Mouse (Mus musculus) G1E (cell line): ENCODE measurements around the gene Krt75. TPM values are rescaled to one million over a fixed set of nuclear protein-coding genes. Genes with fewer than 3 reads are reported as not detected.

Source experiments
- ATAC-seq: 2 replicates; pipeline ENCODE4 v1.8.0; 2016; ENCODE audit warnings: mild to moderate bottlenecking; ENCODE audit not compliant: insufficient number of reproducible peaks, poor library complexity, low FRiP score, severe bottlenecking; ENCODE audit errors: extremely low read depth
- DNase-seq: peaks from one replicate; pipeline ENCODE4 v3.0.0; 2012; ENCODE audit warnings: low spot score
- H3K27me3 ChIP-seq: 2 replicates; pipeline ENCODE4 v1.6.1; 2012; ENCODE audit warnings: mild to moderate bottlenecking, low read length, inconsistent platforms; ENCODE audit not compliant: insufficient read depth
- H3K36me3 ChIP-seq: replicated peaks from 2 replicates; pipeline ENCODE3; 2012; ENCODE audit warnings: mild to moderate bottlenecking, inconsistent platforms
- H3K4me1 ChIP-seq: 2 replicates; pipeline ENCODE4 v1.6.1; 2012; ENCODE audit warnings: low read depth, low read length, inconsistent platforms, mixed read lengths; ENCODE audit not compliant: insufficient read depth
- H3K4me3 ChIP-seq: 2 replicates; pipeline ENCODE4 v1.5.1; 2012; ENCODE audit warnings: low read depth, mild to moderate bottlenecking, inconsistent platforms, low read length, moderate library complexity, mixed read lengths
- H3K9me3 ChIP-seq: replicated peaks from 2 replicates; pipeline ENCODE4 v1.6.1; 2012; ENCODE audit warnings: inconsistent platforms
- CTCF ChIP-seq: IDR thresholded peaks from 2 replicates; pipeline ENCODE4 v1.5.1; 2012; ENCODE audit warnings: low read depth, low read length, inconsistent platforms, mixed read lengths
- GATA1 ChIP-seq: IDR thresholded peaks from 2 replicates; pipeline ENCODE4 v1.6.1; 2012; ENCODE audit warnings: borderline replicate concordance, low read length, inconsistent platforms, mixed read lengths
- GATA2 ChIP-seq: IDR thresholded peaks from 2 replicates; pipeline ENCODE4 v1.6.1; 2012; ENCODE audit warnings: low read depth, low read length, inconsistent platforms, borderline replicate concordance
- POLR2AphosphoS5 ChIP-seq: IDR thresholded peaks from 2 replicates; pipeline ENCODE4 v1.6.1; 2012; ENCODE audit warnings: low read depth, low read length, inconsistent platforms; ENCODE audit not compliant: insufficient replicate concordance
- TAL1 ChIP-seq: conservative IDR thresholded peaks from 2 replicates; pipeline ENCODE4 v1.6.1; 2012; ENCODE audit warnings: low read depth, low read length, inconsistent platforms, mixed read lengths
- polyA plus RNA-seq: library from polyadenylated mRNA; stranded (reverse); fragments of >175 nt; gene quantifications from 2 replicates; pipeline ENCODE4 v1.2.3, GENCODE M21; 2012
- total RNA-seq, 2 experiments: library from RNA; stranded (forward) in 1 of 2; stranded (reverse) in 1 of 2; fragments of 200-1000 nt in 1 of 2; fragments of >200 nt in 1 of 2; fragmentation: Nextera tagmentation in 1 of 2; gene quantifications; 2 replicates each; pipeline ENCODE4 v1.2.3; 2014 to 2017

Krt75 gene
- total and polyA plus RNA-seq, 3 experiments, result 0.05 TPM; not detected in 2

- TF ChIP-seq GATA2, result no peak
- no peak for TF ChIP-seq TAL1
- TF ChIP-seq GATA1, result no peak
- TF ChIP-seq CTCF, result no peak
- TF ChIP-seq POLR2AphosphoS5, result no peak
These were observed 1.8 kb upstream of the Krt75 start for GRCm38 (mm10) chr15:101575506-101575905.

DNA sequence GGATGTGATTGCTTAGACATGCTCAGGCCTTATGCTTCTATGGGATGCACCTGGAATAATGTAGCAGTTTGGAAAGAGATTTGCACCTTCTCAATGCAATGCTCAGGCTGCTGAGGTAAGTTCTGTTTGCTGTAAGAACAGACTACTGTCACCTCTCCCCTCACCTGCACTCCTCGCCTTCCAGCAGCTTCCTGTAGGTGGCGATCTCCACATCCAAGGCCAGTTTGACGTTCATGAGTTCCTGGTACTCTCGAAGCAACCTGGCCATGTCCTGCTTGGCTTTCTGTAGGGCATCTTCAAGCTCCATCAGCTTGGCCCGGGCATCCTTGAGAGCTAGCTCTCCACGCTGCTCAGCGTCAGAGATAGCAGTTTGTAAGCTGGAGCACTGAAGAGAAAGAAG, 5.9 kb downstream of the Krt75 start:
- Histone ChIP-seq H3K36me3 (no peaks in the 10 kb centered on the region), H3K4me1 (no peaks in the 10 kb centered on the region), H3K9me3 (peaks cover 45% of the 10 kb centered on the region), H3K27me3 (no peaks in the 10 kb centered on the region), H3K4me3 (no peak overlapping the region)
- TF ChIP-seq GATA1, result no peak
- no peak for TF ChIP-seq POLR2AphosphoS5
- no peak for TF ChIP-seq CTCF
- TF ChIP-seq GATA2, result no peak
- TF ChIP-seq TAL1, result no peak
- ATAC-seq (no peak), DNase-seq (no peak)

More at GRCm38 (mm10) chr15:101575506-101575905, 1.8 kb upstream of the Krt75 start:
- H3K9me3 ChIP-seq, result peaks cover 26% of the 10 kb centered on the region
- no peaks in the 10 kb centered on the region for H3K36me3 ChIP-seq
- no peak for ATAC-seq
- no peaks in the 10 kb centered on the region for H3K4me1 ChIP-seq
- no peak overlapping the region for H3K4me3 ChIP-seq
- DNase-seq, result no peak
- no peaks in the 10 kb centered on the region for H3K27me3 ChIP-seq

DNA sequence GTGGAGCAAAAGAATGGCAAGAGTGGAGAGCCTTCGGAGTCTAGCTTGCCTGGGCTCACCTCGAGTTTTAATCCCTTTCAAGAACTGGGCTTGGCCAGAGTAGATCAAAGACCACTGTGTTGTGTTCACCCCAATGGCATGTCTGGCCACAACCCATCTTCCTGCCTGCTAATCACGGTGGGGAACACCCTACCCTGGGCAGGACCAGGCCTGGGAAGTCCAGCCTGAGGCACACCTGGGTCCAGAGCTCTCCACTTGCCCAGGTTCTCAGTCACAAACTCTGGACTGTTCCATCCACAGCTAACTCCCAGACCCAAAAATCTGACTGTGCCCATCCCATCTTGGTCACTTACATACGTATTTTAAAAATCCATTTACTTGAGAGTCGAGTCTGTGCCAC, 10.9 kb downstream of the Krt75 start, which contains the start of gene Krt90:
Krt90 (minus strand) TSS at position 101 of the 400 bp plus-strand sequence.
- no peak for TF ChIP-seq TAL1
- no peak for TF ChIP-seq CTCF
- TF ChIP-seq POLR2AphosphoS5, result no peak
- TF ChIP-seq GATA1, result no peak
- no peak for TF ChIP-seq GATA2
- Histone ChIP-seq H3K27me3 (no peaks in the 10 kb centered on the region), H3K9me3 (peaks cover 54% of the 10 kb centered on the region), H3K4me1 (no peaks in the 10 kb centered on the region), H3K36me3 (no peaks in the 10 kb centered on the region), H3K4me3 (no peak within 1 kb of the TSS)
- DNase-seq (no peak), ATAC-seq (no peak)

GRCm38 (mm10) chr15:101558034-101558646, 15.6 kb downstream of the Krt75 start:
- no peak for TF ChIP-seq GATA2
- TF ChIP-seq GATA1, result no peak
- TF ChIP-seq TAL1, result no peak
- TF ChIP-seq CTCF, result no peak
- no peak for TF ChIP-seq POLR2AphosphoS5
- ATAC-seq (no peak), DNase-seq (no peak)
- H3K4me1 ChIP-seq, result no peaks in the 10 kb centered on the region
- H3K27me3 ChIP-seq, result no peaks in the 10 kb centered on the region; the same call in 1 of the 2 replicates
- H3K36me3 ChIP-seq, result no peaks in the 10 kb centered on the region
- no peak overlapping the region for H3K4me3 ChIP-seq
- H3K9me3 ChIP-seq, result peaks cover 56% of the 10 kb centered on the region

GRCm38 (mm10) chr15:101553169-101553568, 20.5 kb downstream of the Krt75 start:
- ATAC-seq (no peak), DNase-seq (no peak)
- Histone ChIP-seq H3K36me3 (no peaks in the 10 kb centered on the region), H3K27me3 (no peaks in the 10 kb centered on the region; the same call in 1 of the 2 replicates), H3K4me3 (no peak overlapping the region), H3K9me3 (peaks cover 52% of the 10 kb centered on the region), H3K4me1 (no peaks in the 10 kb centered on the region)
- no peak for TF ChIP-seq CTCF
- TF ChIP-seq GATA1, result no peak
- TF ChIP-seq TAL1, result no peak

GRCm38 (mm10) chr15:101552188-101552587, 21.5 kb downstream of the Krt75 start:
- ATAC-seq, result no peak

DNA sequence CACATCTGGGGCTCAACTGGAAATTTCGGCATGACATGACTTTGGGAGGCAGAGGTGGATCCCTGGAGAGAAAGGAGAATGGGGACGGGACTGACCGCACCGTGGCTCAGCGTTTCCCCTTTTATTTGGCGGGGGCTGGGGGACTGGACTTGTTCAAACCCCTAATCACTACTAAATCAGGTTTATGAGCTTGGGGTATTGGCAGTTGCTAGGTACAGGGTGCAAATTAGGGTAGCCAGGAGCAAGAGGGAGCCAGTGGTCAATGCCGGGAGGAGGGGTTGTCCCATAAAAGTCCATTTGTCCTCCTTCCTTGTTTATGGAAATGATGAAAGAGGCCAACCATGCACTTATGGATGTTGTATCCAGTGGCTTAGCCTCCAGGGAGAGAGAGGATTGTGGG, 23.1 kb downstream of the Krt75 start, which contains the start of gene Krt82:
Krt82 (minus strand) TSS at position 101 of the 400 bp plus-strand sequence.
- no peak within 1 kb of the TSS for H3K4me3 ChIP-seq
- ATAC-seq (no peak), DNase-seq (no peak)
- TF ChIP-seq GATA1, result no peak
- TF ChIP-seq TAL1, result no peak
- no peak for TF ChIP-seq GATA2
- no peak for TF ChIP-seq CTCF
- no peak for TF ChIP-seq POLR2AphosphoS5
- H3K9me3 ChIP-seq, result peaks cover 62% of the 10 kb centered on the region
- no peaks in the 10 kb centered on the region for H3K36me3 ChIP-seq
- no peaks in the 10 kb centered on the region; the same call in 1 of the 2 replicates for H3K27me3 ChIP-seq
- H3K4me1 ChIP-seq, result no peaks in the 10 kb centered on the region

More at GRCm38 (mm10) chr15:101552188-101552587, 21.5 kb downstream of the Krt75 start:
- no peak for DNase-seq
- Histone ChIP-seq H3K4me1 (no peaks in the 10 kb centered on the region), H3K9me3 (peaks cover 59% of the 10 kb centered on the region), H3K27me3 (no peaks in the 10 kb centered on the region; the same call in 1 of the 2 replicates), H3K4me3 (no peak overlapping the region), H3K36me3 (no peaks in the 10 kb centered on the region)
- TF ChIP-seq GATA1 (no peak), TAL1 (no peak), CTCF (no peak), POLR2AphosphoS5 (no peak), GATA2 (no peak)
